Mouse (Mus musculus): ENCODE data around the gene Nphp4.

GRCm38 (mm10) chr4:152475941-152476340 lies 565 bp upstream of the Nphp4 start:
- TF ChIP-seq POLR2A (IDR thresholded peaks at IDR 0.05; ENCODE audit: control insufficient read depth, low read depth, low read length): no peak
- TF ChIP-seq CTCF (IDR thresholded peaks at IDR 0.05; ENCODE audit: control insufficient read depth, insufficient read depth, insufficient replicate concordance, low read depth, low read length): no peak
